Mouse (Mus musculus) small intestine, adult 2 months (tissue): Measurements from ENCODE around the gene Aldh16a1.

ENCODE experiments used
- CTCF ChIP-seq: fragments of 200-500 bp; IDR thresholded peaks from 2 replicates; pipeline ENCODE4 v1.5.1; 2012; ENCODE audit warnings: low read depth, mild to moderate bottlenecking, control low read depth, inconsistent platforms, low read length, moderate library complexity, mixed read lengths; ENCODE audit not compliant: insufficient replicate concordance, insufficient read length; ENCODE audit errors: extremely low read depth
- POLR2A ChIP-seq: fragments of 200-500 bp; IDR thresholded peaks from 2 replicates; pipeline ENCODE4 v1.6.1; 2012; ENCODE audit warnings: low read depth, mild to moderate bottlenecking, control low read depth, inconsistent platforms, low read length, moderate library complexity

DNA sequence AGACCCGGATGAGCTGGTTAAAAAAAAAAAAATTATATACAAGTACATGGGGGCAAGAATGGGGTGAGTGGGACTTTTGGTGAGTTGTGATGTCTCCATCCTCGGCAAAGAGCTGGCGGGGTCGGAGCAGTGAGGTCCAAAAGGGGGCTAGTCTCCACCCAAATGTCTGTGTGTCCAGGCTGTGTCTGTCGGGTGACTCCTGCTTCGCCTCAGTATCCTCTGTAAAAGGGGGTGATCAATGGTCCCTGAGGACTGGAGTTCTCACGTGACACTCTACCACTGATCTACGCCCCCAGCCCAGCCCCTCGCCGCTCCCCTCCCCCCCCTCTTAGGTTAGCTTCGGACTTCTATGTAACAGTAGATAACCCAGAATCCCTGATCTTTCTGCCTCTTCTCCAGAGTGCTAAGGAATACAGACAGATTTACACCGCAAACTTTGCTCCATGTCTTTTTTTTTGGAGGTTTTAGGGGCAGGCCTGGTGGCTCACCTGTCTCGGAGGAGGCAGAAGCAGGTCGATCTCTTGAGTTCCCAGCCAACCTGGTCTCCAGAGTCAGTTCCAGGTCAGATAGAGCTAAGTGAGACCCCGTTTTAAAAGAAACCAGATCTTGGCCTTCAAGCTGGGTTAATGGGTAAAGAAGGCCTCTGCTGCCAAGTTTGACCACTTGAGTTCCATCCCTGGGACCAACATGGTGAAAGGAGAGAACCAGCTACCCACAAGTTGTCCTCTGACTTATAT lies 24.4 kb downstream of the Aldh16a1 start:
- no peak for TF ChIP-seq CTCF
- TF ChIP-seq POLR2A, result no peak
